ENCODE assay signal across 10 mouse cellular contexts in genomic region chr17:34588767-34589166, GRCm38 (mm10). TPM values are rescaled to one million over a fixed set of nuclear protein-coding genes. Genes with fewer than 3 reads are reported as not detected.
DNase-seq lines count a peak whose midpoint lies in the region; ATAC-seq lines count a peak whose summit lies in the region.
"Had no signal": no experiment of that assay in that cellular context is flagged by ENCODE, and none has a peak within 500 bp of the region (broad histone marks: within the 10 kb centered on the region; RNA-seq: fewer than 3 reads in every experiment).

No protein-coding gene starts in this region.

- 47% methylated on average over 3 of the region's 3 CpGs for WGBS in kidney, embryonic 15.5 days
- 42% methylated on average over 3 of the region's 3 CpGs for WGBS in limb, embryonic 11.5 days

- intact Hi-C loops in gastrocnemius, postnatal 14 days (cut with DNase I; ENCODE audit: low total_unique reads) = no loop called here

- H3K27me3 ChIP-seq in kidney, embryonic 15.5 days = no peaks in the 10 kb centered on the region
- no peaks in the 10 kb centered on the region for H3K27me3 ChIP-seq in limb, embryonic 11.5 days (ENCODE audit: control insufficient read depth, insufficient read depth, low read length)

- no peak overlapping the region for H3K4me3 ChIP-seq in kidney, embryonic 15.5 days (replicated peaks)
- H3K4me3 ChIP-seq in limb, embryonic 11.5 days (ENCODE audit: low read depth, low read length) = no peak overlapping the region

- no peak for ATAC-seq in kidney, embryonic 15.5 days (replicated peaks; ENCODE audit: low FRiP score)
- no peak for ATAC-seq in limb, embryonic 11.5 days (ENCODE audit: insufficient number of reproducible peaks, low FRiP score, low TSS enrichment, low read depth)
- ATAC-seq in granulocyte monocyte progenitor cell, adult 5-6 weeks (replicated peaks; ENCODE audit: poor library complexity, severe bottlenecking) = no peak

- peak; percentile 19 for DNase-seq in cerebellum, adult 8-10 months
- no peak for DNase-seq in cerebellum, adult 18-20 months
- no peak for DNase-seq in kidney, adult 8-10 months
- peak; percentile 64 for DNase-seq in A20 (ENCODE audit: low read depth, low spot score)
- DNase-seq in limb, embryonic 11.5 days (ENCODE audit: low spot score) = no peak
- DNase-seq in gastrocnemius, postnatal 14 days = no peak
- DNase-seq: adrenal gland, postnatal 36 days; kidney, postnatal 10 days had no signal

- H3K4me2 ChIP-seq in kidney, embryonic 15.5 days = peak overlapping the region; percentile 72
- no peak overlapping the region for H3K4me2 ChIP-seq in limb, embryonic 11.5 days (ENCODE audit: low read depth, severe bottlenecking)

- H3K4me1 ChIP-seq in kidney, embryonic 15.5 days = peaks cover 64% of the 10 kb centered on the region
- peaks cover 42% of the 10 kb centered on the region for H3K4me1 ChIP-seq in limb, embryonic 11.5 days (ENCODE audit: control insufficient read depth, insufficient read depth, low read length)

- H3K9ac ChIP-seq in kidney, embryonic 15.5 days = no peak overlapping the region
- H3K9ac ChIP-seq in limb, embryonic 11.5 days (ENCODE audit: low read length) = no peak overlapping the region

- H3K36me3 ChIP-seq in kidney, embryonic 15.5 days = no peaks in the 10 kb centered on the region
- no peaks in the 10 kb centered on the region for H3K36me3 ChIP-seq in limb, embryonic 11.5 days (ENCODE audit: control insufficient read depth, insufficient read depth, low read length)

- H3K9me3 ChIP-seq in kidney, embryonic 15.5 days (replicated peaks) = no peaks in the 10 kb centered on the region
- H3K9me3 ChIP-seq in limb, embryonic 11.5 days (ENCODE audit: control insufficient read depth, low read length) = no peaks in the 10 kb centered on the region

- H3K27ac ChIP-seq in kidney, embryonic 15.5 days = peak overlapping the region; percentile 100
- peak overlapping the region; percentile 57; the same call in 1 of the 2 replicates for H3K27ac ChIP-seq in limb, embryonic 11.5 days (replicated peaks; ENCODE audit: low read depth, low read length)

RNA-seq across cellular contexts. Expression of gene Gpsm3, which starts 0.8 kb away (rescaled TPM):
- 20.8 and 22.6 TPM in 2 replicates for polyA plus RNA-seq in kidney, embryonic 15.5 days (2015; fragmentation: Nextera tagmentation; extraction: Ambion mirVana)
- polyA plus RNA-seq in limb, embryonic 11.5 days (2014; fragmentation: Nextera tagmentation; extraction: Ambion mirVana) = 4.0 and 4.7 TPM in 2 replicates
- 64.1 and 75.3 TPM in 2 replicates for total RNA-seq in granulocyte monocyte progenitor cell, adult 5-6 weeks (2014; fragmentation: Nextera tagmentation)
- total RNA-seq in granulocyte monocyte progenitor cell, adult 5-6 weeks (2017) = 11.5 and 23.4 TPM in 2 replicates
- total RNA-seq in gastrocnemius, postnatal 14 days (2021) = 1 to 10 TPM; 3.1 to 3.6 TPM

RNA-seq across cellular contexts. Expression of gene Pbx2, which starts 2.3 kb away (rescaled TPM):
- polyA plus RNA-seq in kidney, embryonic 15.5 days (2015; fragmentation: Nextera tagmentation; extraction: Ambion mirVana) = 14.9 and 16.7 TPM in 2 replicates
- polyA plus RNA-seq in limb, embryonic 11.5 days (2014; fragmentation: Nextera tagmentation; extraction: Ambion mirVana) = 21.5 and 22.0 TPM in 2 replicates
- total RNA-seq in granulocyte monocyte progenitor cell, adult 5-6 weeks (2014; fragmentation: Nextera tagmentation) = 21.1 and 29.7 TPM in 2 replicates
- total RNA-seq in granulocyte monocyte progenitor cell, adult 5-6 weeks (2017) = 25.1 and 34.4 TPM in 2 replicates
- total RNA-seq in gastrocnemius, postnatal 14 days (2021) = 10 to 100 TPM; 17.3 to 17.9 TPM

RNA-seq across cellular contexts. Expression of gene Ager, which starts 8.9 kb away (rescaled TPM):
- 6.5 and 7.5 TPM in 2 replicates for polyA plus RNA-seq in kidney, embryonic 15.5 days (2015; fragmentation: Nextera tagmentation; extraction: Ambion mirVana)
- polyA plus RNA-seq in limb, embryonic 11.5 days (2014; fragmentation: Nextera tagmentation; extraction: Ambion mirVana) = 1.3 and 2.7 TPM in 2 replicates
- total RNA-seq in granulocyte monocyte progenitor cell, adult 5-6 weeks (2014; fragmentation: Nextera tagmentation) = 1.3 and 1.9 TPM in 2 replicates
- total RNA-seq in granulocyte monocyte progenitor cell, adult 5-6 weeks (2017) = 1.3 and 2.0 TPM in 2 replicates
- total RNA-seq in gastrocnemius, postnatal 14 days (2021) = under 1 TPM; 0.44 to 0.55 TPM

RNA-seq across cellular contexts. Expression of gene Rnf5, which starts 14.7 kb away (rescaled TPM):
- polyA plus RNA-seq in kidney, embryonic 15.5 days (2015; fragmentation: Nextera tagmentation; extraction: Ambion mirVana) = 166 and 168 TPM in 2 replicates
- 111 TPM in 2 replicates for polyA plus RNA-seq in limb, embryonic 11.5 days (2014; fragmentation: Nextera tagmentation; extraction: Ambion mirVana)
- total RNA-seq in granulocyte monocyte progenitor cell, adult 5-6 weeks (2014; fragmentation: Nextera tagmentation) = 52.2 and 64.9 TPM in 2 replicates
- total RNA-seq in granulocyte monocyte progenitor cell, adult 5-6 weeks (2017) = 13.8 and 15.2 TPM in 2 replicates
- 10 to 100 TPM; 17.1 to 18.6 TPM for total RNA-seq in gastrocnemius, postnatal 14 days (2021)

RNA-seq across cellular contexts. Expression of gene Agpat1, which starts 15.3 kb away (rescaled TPM):
- 60.8 and 72.2 TPM in 2 replicates for polyA plus RNA-seq in kidney, embryonic 15.5 days (2015; fragmentation: Nextera tagmentation; extraction: Ambion mirVana)
- 58.2 and 74.8 TPM in 2 replicates for polyA plus RNA-seq in limb, embryonic 11.5 days (2014; fragmentation: Nextera tagmentation; extraction: Ambion mirVana)
- total RNA-seq in granulocyte monocyte progenitor cell, adult 5-6 weeks (2014; fragmentation: Nextera tagmentation) = 36.6 and 50.1 TPM in 2 replicates
- 19.1 and 19.3 TPM in 2 replicates for total RNA-seq in granulocyte monocyte progenitor cell, adult 5-6 weeks (2017)
- 10 to 100 TPM; 38.8 to 39.1 TPM for total RNA-seq in gastrocnemius, postnatal 14 days (2021)

Comparison
In these comparisons a context has a peak if more than half of its experiments do, and no peak if none do; other contexts are left out.
1. DNase-seq: peak in cerebellum, adult 8-10 months (single experiment) and A20 (single experiment); none in cerebellum, adult 18-20 months (0 of 2), kidney, adult 8-10 months (0 of 2), limb, embryonic 11.5 days (single experiment) and gastrocnemius, postnatal 14 days (single experiment).